Mouse (Mus musculus) E14TG2a.4 (cell line): ENCODE data around the gene Ccr7.
A peak's percentile ranks its signal among the peaks of the same experiment; 100 is the strongest.

Experiments
- H3K27me3 ChIP-seq: 2 replicates; pipeline ENCODE4 v1.6.1; 2014; ENCODE audit warnings: low read length, control low read depth; ENCODE audit not compliant: insufficient read depth
- H3K36me3 ChIP-seq: 2 replicates; pipeline ENCODE4 v1.6.1; 2014; ENCODE audit warnings: low read length, control low read depth; ENCODE audit not compliant: insufficient read depth
- H3K4me1 ChIP-seq: replicated peaks from 2 replicates; pipeline ENCODE4 v1.6.1; 2014; ENCODE audit warnings: low read depth, low read length, control low read depth
- H3K4me3 ChIP-seq: replicated peaks from 2 replicates; pipeline ENCODE4 v1.5.1; 2014; ENCODE audit warnings: mild to moderate bottlenecking, low read length
- H3K9me3 ChIP-seq: 2 replicates; pipeline ENCODE4 v1.6.1; 2014; ENCODE audit warnings: low read length, control low read depth
- CTCF ChIP-seq: conservative IDR thresholded peaks from 2 replicates; pipeline ENCODE4 v1.5.1; 2014; ENCODE audit warnings: low read length
- NANOG ChIP-seq: IDR thresholded peaks from 2 replicates; pipeline ENCODE4 v1.6.1; 2014; ENCODE audit warnings: borderline replicate concordance, low read length, mixed read lengths
- POU5F1 ChIP-seq: IDR thresholded peaks from 2 replicates; pipeline ENCODE4 v1.6.1; 2014; ENCODE audit warnings: low read length, borderline replicate concordance

Ccr7 gene

GRCm38 (mm10) chr11:99151333-99151930 is 3.4 kb downstream of the Ccr7 start:
- H3K36me3 ChIP-seq: no peaks in the 10 kb centered on the region

GRCm38 (mm10) chr11:99150889-99151288 is 4.0 kb downstream of the Ccr7 start:
- TF ChIP-seq NANOG: no peak
- TF ChIP-seq POU5F1: no peak
- no peak for TF ChIP-seq CTCF
- Histone ChIP-seq H3K9me3 (no peaks in the 10 kb centered on the region), H3K36me3 (no peaks in the 10 kb centered on the region), H3K4me1 (peaks cover 45% of the 10 kb centered on the region), H3K27me3 (peaks cover 60% of the 10 kb centered on the region), H3K4me3 (no peak overlapping the region)

More at GRCm38 (mm10) chr11:99151333-99151930, 3.4 kb downstream of the Ccr7 start:
- no peaks in the 10 kb centered on the region for H3K9me3 ChIP-seq
- peaks cover 56% of the 10 kb centered on the region for H3K27me3 ChIP-seq
- TF ChIP-seq NANOG: no peak
- no peak for TF ChIP-seq CTCF
- TF ChIP-seq POU5F1: no peak
- peaks cover 42% of the 10 kb centered on the region for H3K4me1 ChIP-seq
- no peak overlapping the region for H3K4me3 ChIP-seq

GRCm38 (mm10) chr11:99149898-99150757 is 4.7 kb downstream of the Ccr7 start:
- H3K9me3 ChIP-seq: no peaks in the 10 kb centered on the region
- no peaks in the 10 kb centered on the region for H3K36me3 ChIP-seq
- H3K27me3 ChIP-seq: peaks cover 67% of the 10 kb centered on the region
- TF ChIP-seq CTCF (peak; percentile 95), NANOG (no peak)
- H3K4me1 ChIP-seq: peaks cover 53% of the 10 kb centered on the region
- H3K4me3 ChIP-seq: no peak overlapping the region

- no peak for TF ChIP-seq NANOG
- TF ChIP-seq POU5F1: no peak
- no peak for TF ChIP-seq CTCF
- peaks cover 63% of the 10 kb centered on the region for H3K4me1 ChIP-seq
- H3K36me3 ChIP-seq: no peaks in the 10 kb centered on the region
- H3K4me3 ChIP-seq: no peak overlapping the region
- H3K27me3 ChIP-seq: peaks cover 71% of the 10 kb centered on the region
- H3K9me3 ChIP-seq: no peaks in the 10 kb centered on the region
These were observed 5.8 kb downstream of the Ccr7 start for GRCm38 (mm10) chr11:99148896-99149703.

- Histone ChIP-seq H3K36me3 (no peaks in the 10 kb centered on the region), H3K27me3 (peaks cover 71% of the 10 kb centered on the region)
- no peak for TF ChIP-seq POU5F1
- no peak for TF ChIP-seq CTCF
- TF ChIP-seq NANOG: no peak
These were observed 6.5 kb downstream of the Ccr7 start for GRCm38 (mm10) chr11:99148400-99148799.

GRCm38 (mm10) chr11:99147920-99148289 is 7.0 kb downstream of the Ccr7 start:
- Histone ChIP-seq H3K27me3 (peaks cover 71% of the 10 kb centered on the region), H3K4me1 (peaks cover 75% of the 10 kb centered on the region), H3K9me3 (no peaks in the 10 kb centered on the region), H3K4me3 (0 out of 2 replicates have a peak overlapping the region, but pooled peaks have one; percentile 7), H3K36me3 (no peaks in the 10 kb centered on the region)
- TF ChIP-seq CTCF (no peak), NANOG (no peak), POU5F1 (no peak)

More at GRCm38 (mm10) chr11:99148400-99148799, 6.5 kb downstream of the Ccr7 start:
- no peaks in the 10 kb centered on the region for H3K9me3 ChIP-seq
- H3K4me3 ChIP-seq: no peak overlapping the region
- H3K4me1 ChIP-seq: peaks cover 70% of the 10 kb centered on the region

- 0 out of 2 replicates have a peak overlapping the region, but pooled peaks have one; percentile 7 for H3K4me3 ChIP-seq
- TF ChIP-seq POU5F1 (no peak), CTCF (no peak), NANOG (no peak)
- no peaks in the 10 kb centered on the region for H3K9me3 ChIP-seq
- H3K27me3 ChIP-seq: peaks cover 68% of the 10 kb centered on the region
- peaks cover 81% of the 10 kb centered on the region for H3K4me1 ChIP-seq
- no peaks in the 10 kb centered on the region for H3K36me3 ChIP-seq
These were observed 7.6 kb downstream of the Ccr7 start for GRCm38 (mm10) chr11:99147041-99147919.

- TF ChIP-seq CTCF (no peak), NANOG (no peak), POU5F1 (no peak)
- no peaks in the 10 kb centered on the region for H3K9me3 ChIP-seq
- H3K4me1 ChIP-seq: peaks cover 89% of the 10 kb centered on the region
- H3K4me3 ChIP-seq: no peak overlapping the region
- peaks cover 65% of the 10 kb centered on the region for H3K27me3 ChIP-seq
- H3K36me3 ChIP-seq: no peaks in the 10 kb centered on the region
These were observed 8.3 kb downstream of the Ccr7 start for GRCm38 (mm10) chr11:99146558-99146957.
